Mouse (Mus musculus) stomach, embryonic 14.5 days (tissue): ENCODE measurements around the gene Hacd2. TPM values are rescaled to one million over a fixed set of nuclear protein-coding genes. Genes with fewer than 3 reads are reported as not detected.

ENCODE experiments used
- ATAC-seq: fragments of 200-750 bp; cut with Nextera tagmentation; 2 replicates; pipeline ENCODE4 v1.8.0; 2017; ENCODE audit warnings: low read depth, moderate TSS enrichment; ENCODE audit not compliant: insufficient number of reproducible peaks, insufficient read depth, low FRiP score
- H3K27ac ChIP-seq: fragments of 300-500 bp; sonication (generic); 2 replicates; pipeline ENCODE4 v1.5.1; 2014; ENCODE audit warnings: mild to moderate bottlenecking, low read length, moderate library complexity, mixed read lengths
- H3K27me3 ChIP-seq: fragments of 300-500 bp; sonication (generic); 2 replicates; pipeline ENCODE4 v1.6.1; 2014; ENCODE audit warnings: low read length, control low read depth, mixed read lengths; ENCODE audit not compliant: control insufficient read depth, insufficient read depth
- H3K36me3 ChIP-seq: fragments of 300-500 bp; sonication (generic); 2 replicates; pipeline ENCODE4 v1.6.1; 2014; ENCODE audit warnings: mild to moderate bottlenecking, control low read depth, low read length, moderate library complexity, mixed read lengths; ENCODE audit not compliant: control insufficient read depth, insufficient read depth
- H3K4me1 ChIP-seq: fragments of 300-500 bp; sonication (generic); 2 replicates; pipeline ENCODE4 v1.6.1; 2014; ENCODE audit warnings: low read length, control low read depth, mixed read lengths; ENCODE audit not compliant: control insufficient read depth, insufficient read depth
- H3K4me2 ChIP-seq: fragments of 300-500 bp; sonication (generic); replicated peaks from 2 replicates; pipeline ENCODE4 v1.6.1; 2014; ENCODE audit warnings: low read depth, low read length, control low read depth
- H3K4me3 ChIP-seq: fragments of 300-500 bp; sonication (generic); 2 replicates; pipeline ENCODE4 v1.5.1; 2014; ENCODE audit warnings: low read depth, low read length, control low read depth
- H3K9ac ChIP-seq: fragments of 300-500 bp; sonication (generic); replicated peaks from 2 replicates; pipeline ENCODE4 v1.6.1; 2014; ENCODE audit warnings: low read depth, mild to moderate bottlenecking, control low read depth, low read length, moderate library complexity, mixed read lengths
- H3K9me3 ChIP-seq: fragments of 300-500 bp; sonication (generic); 2 replicates; pipeline ENCODE4 v1.6.1; 2016; ENCODE audit warnings: low read depth, low read length, control low read depth; ENCODE audit not compliant: control insufficient read depth
- WGBS: fragments of 180-500 bp; shearing (Covaris S2); extraction: QIAGEN DNeasy Blood & Tissue Kit; methylation state at CpG from one replicate; pipeline ENCODE4 v1.1.7; 2014; 5-methylcytosine and 5-hydroxymethylcytosine counted together
- polyA plus RNA-seq: library from polyadenylated mRNA; unstranded; fragments of >200 nt; fragmentation: Nextera tagmentation; extraction: Ambion mirVana; gene quantifications from 2 replicates; pipeline ENCODE4 v1.2.1, GENCODE M21; 2014

The Hacd2 gene
- polyA plus RNA-seq, 1 experiment from 2014 or later, result 47.6 TPM

DNA sequence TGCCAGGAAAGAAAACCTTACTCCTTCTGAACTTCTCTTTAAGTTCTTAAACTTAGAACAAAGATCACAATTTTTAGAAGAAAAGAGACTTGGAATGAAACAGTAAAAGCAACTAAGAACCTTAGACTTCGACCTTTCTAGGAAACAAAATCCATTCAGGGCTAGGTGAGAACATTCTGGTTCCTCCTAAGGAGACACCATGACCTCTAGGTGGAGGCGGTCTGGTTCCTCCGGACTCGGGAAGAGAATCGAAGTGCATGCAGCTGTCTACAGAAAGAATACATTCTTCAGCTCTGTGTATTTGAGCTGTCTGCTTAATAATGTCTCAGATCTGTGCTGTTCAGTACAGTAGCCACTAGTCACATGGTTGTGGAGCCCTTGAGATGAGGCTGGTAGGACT, 12.7 kb downstream of the Hacd2 start:
- H3K4me1 ChIP-seq, result no peaks in the 10 kb centered on the region
- H3K36me3 ChIP-seq, result peaks cover 9% of the 10 kb centered on the region
- no peaks in the 10 kb centered on the region for H3K9me3 ChIP-seq
- H3K4me3 ChIP-seq, result no peak overlapping the region
- H3K27me3 ChIP-seq, result no peaks in the 10 kb centered on the region
- no peak for ATAC-seq
- H3K4me2 ChIP-seq, result no peak overlapping the region
- H3K27ac ChIP-seq, result no peak overlapping the region
- H3K9ac ChIP-seq, result no peak overlapping the region
- WGBS, result 75% methylated on average over 5 of the region's 5 CpGs

DNA sequence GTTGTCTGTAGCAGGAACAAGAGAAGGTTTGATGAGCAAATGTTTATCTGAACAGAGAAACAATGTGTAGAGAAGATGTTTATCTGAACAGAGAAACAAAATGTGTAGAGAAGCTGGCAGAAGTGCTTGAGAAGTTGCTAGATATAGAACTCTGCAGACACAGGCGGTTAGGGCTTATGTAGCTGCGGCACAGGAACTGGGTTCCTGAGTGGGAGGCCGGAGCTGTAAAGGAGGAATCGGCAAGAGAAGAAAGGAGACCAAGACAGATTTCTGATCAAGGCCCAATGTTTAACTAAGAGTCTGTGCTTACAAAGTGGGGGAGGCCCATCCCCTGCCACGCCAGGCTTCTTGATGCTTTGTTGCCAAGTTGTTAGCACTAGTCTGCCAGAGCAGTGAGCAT, 14.5 kb downstream of the Hacd2 start:
- Histone ChIP-seq H3K4me2 (no peak overlapping the region), H3K9me3 (no peaks in the 10 kb centered on the region), H3K27me3 (no peaks in the 10 kb centered on the region), H3K4me3 (no peak overlapping the region), H3K27ac (no peak overlapping the region), H3K36me3 (peaks cover 4% of the 10 kb centered on the region; the same call in 1 of the 2 replicates), H3K4me1 (no peaks in the 10 kb centered on the region), H3K9ac (no peak overlapping the region)
- ATAC-seq, result no peak
- 55% methylated on average over 5 of the region's 5 CpGs for WGBS

DNA sequence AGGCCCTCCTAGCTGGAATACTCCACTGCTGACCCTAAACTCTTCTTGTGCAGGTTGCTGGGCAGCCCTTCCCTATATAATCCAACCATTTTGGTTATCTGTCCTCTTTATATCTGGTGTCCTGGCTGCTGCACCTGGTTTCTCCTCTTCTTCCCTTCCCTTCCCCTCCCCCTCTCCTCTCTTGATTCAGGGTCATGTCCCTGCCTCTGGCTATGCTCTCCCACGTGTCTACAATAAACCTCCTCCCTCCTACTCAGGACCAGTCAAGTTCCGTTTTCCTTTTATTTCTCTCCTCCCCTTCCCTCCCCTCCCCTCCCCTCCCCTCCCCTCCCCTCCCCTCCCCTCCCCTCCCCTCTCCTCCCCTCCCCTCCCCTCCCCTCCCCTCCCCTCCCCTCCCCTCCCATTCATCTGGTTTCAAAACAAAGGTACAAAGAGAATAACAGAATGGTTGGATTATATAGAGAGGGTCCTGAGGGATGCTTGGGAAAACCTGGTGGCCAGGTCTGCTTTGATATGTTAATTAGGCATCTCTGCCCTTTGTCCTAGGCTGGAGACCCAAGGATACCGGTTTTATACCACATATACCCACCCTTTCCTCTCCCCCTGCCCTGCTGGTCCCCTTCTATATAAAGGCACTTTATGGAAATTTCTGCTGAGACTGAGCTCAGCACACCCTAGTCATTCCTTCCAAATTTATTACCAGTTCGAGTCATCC, 16.3 kb downstream of the Hacd2 start:
- no peak for ATAC-seq
- H3K27me3 ChIP-seq, result no peaks in the 10 kb centered on the region
- 24% methylated on average over 4 of the region's 4 CpGs for WGBS
- H3K27ac ChIP-seq, result no peak overlapping the region
- no peak overlapping the region for H3K9ac ChIP-seq
- H3K36me3 ChIP-seq, result no peaks in the 10 kb centered on the region; the same call in 1 of the 2 replicates
- no peak overlapping the region for H3K4me2 ChIP-seq
- no peaks in the 10 kb centered on the region for H3K4me1 ChIP-seq
- H3K4me3 ChIP-seq, result no peak overlapping the region
- H3K9me3 ChIP-seq, result no peaks in the 10 kb centered on the region

DNA sequence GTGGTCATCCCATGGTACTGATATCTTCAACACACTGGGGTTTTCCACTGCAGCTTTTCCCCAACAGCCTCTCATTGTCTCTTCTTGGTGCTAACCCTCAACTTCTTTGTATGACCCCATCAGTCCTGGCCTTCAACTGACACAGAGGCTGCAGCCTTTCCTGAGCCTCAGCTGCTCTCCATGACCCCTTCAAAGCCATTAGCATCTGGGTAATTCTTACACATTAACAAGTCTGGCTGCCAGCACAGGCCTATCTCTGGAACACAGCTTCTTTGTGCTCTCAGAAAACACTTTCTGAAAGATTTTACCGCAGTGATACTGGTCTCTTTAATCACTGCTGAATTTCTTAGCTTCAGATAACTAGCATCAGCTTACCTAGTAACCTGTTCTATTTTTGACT, 17.9 kb downstream of the Hacd2 start:
- Histone ChIP-seq H3K27me3 (no peaks in the 10 kb centered on the region), H3K4me1 (no peaks in the 10 kb centered on the region), H3K4me2 (no peak overlapping the region), H3K9ac (no peak overlapping the region), H3K36me3 (no peaks in the 10 kb centered on the region; the same call in 1 of the 2 replicates), H3K9me3 (no peaks in the 10 kb centered on the region), H3K27ac (no peak overlapping the region), H3K4me3 (no peak overlapping the region)
- 78% methylated on average over 1 of the region's 1 CpGs for WGBS
- ATAC-seq, result no peak

DNA sequence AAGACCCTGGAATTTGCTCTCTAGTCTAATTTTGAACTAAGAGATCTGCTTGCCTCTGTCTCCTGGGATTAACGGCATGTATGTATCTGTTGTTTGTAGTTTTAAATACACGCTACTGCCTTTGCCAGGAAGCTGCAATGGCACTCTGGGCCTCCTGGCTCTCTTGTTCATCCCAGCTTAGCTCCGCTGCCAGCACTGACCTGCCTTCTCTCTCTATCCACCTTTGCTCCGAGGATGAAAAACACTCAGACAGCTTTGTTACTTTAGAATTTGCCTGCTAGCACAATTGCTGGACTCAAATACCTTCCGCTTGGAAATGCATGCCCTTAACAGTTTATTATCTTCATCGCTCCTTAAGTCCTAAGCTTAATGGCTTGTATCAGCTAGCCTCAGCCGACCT, 18.8 kb downstream of the Hacd2 start:
- Histone ChIP-seq H3K27ac (no peak overlapping the region), H3K4me3 (no peak overlapping the region), H3K9ac (no peak overlapping the region), H3K4me1 (no peaks in the 10 kb centered on the region), H3K9me3 (no peaks in the 10 kb centered on the region), H3K4me2 (no peak overlapping the region), H3K27me3 (no peaks in the 10 kb centered on the region), H3K36me3 (no peaks in the 10 kb centered on the region; the same call in 1 of the 2 replicates)
- ATAC-seq, result no peak
- WGBS, result 94% methylated on average over 7 of the region's 7 CpGs

DNA sequence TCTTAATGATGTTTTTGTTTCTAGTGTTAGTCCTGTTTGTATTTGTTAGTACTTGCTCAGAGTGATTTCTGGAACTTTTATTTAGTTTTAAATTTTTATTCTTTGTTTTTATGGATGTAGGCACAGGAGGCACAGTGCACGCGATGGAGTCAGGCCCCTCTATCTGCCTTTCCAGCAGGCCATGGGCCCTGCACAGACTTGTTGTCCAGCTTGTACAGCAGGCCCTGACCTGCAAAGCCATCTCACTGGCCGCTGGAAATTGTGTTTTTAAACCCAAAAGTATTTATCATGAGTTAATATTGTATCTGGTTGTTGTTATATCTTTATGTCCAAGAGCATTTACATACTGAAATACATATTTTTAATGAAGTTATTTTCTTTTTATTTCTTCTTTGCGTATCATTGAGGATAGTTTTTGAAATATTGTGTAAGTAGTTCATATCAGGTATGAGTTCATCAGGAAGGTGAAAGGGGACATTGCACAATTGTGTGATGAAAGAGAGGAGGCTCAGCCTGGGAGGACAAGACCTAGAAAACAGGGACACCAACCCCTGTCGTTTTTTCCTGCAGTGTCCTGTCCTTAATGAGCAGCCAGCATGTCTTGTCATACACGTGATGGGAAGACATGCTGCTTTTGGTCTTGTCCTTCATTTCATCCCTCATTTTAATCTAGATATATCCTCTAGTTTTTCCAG, 24.0 kb downstream of the Hacd2 start:
- H3K4me2 ChIP-seq, result no peak overlapping the region
- H3K9me3 ChIP-seq, result no peaks in the 10 kb centered on the region
- no peaks in the 10 kb centered on the region for H3K27me3 ChIP-seq
- H3K27ac ChIP-seq, result no peak overlapping the region
- H3K4me3 ChIP-seq, result no peak overlapping the region
- H3K9ac ChIP-seq, result no peak overlapping the region
- 81% methylated on average over 6 of the region's 6 CpGs for WGBS
- H3K36me3 ChIP-seq, result no peaks in the 10 kb centered on the region
- no peak for ATAC-seq
- no peaks in the 10 kb centered on the region for H3K4me1 ChIP-seq

DNA sequence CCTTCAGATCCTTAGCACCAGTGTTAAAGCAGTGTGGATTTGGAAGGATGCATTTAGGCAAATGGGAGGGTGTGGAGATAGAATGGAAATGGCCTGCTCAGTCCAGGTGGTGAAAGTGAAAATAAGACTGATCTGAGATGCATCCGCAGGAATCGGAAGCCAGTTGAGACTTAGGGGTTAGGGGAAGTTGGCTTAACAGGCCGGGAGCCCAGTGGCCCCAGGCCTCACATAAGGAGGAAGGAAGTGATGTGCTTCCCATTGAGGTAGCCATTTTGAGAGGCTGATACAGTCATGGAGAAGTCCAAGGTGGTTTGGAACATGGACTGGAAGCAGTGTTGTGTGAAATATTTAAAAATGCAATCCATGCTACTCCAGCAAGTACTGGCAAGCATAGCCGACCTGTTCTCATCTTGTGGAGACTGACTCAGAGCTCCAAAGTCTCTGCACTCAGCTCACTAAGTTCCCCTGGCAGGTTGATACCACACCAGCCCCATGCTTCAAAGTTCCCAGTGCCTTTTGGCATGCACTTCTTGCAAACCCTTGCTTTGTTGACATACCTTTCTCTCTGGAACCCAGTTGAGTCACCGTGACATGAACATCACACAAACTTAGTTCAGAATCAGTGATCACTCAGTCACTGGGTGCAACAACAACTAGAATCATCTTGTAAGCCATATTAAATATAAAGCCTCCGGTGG, 25.2 kb downstream of the Hacd2 start:
- WGBS, result 78% methylated on average over 6 of the region's 6 CpGs
- Histone ChIP-seq H3K36me3 (no peaks in the 10 kb centered on the region; the same call in 1 of the 2 replicates), H3K4me2 (no peak overlapping the region), H3K27me3 (no peaks in the 10 kb centered on the region), H3K4me3 (no peak overlapping the region), H3K9ac (no peak overlapping the region), H3K9me3 (no peaks in the 10 kb centered on the region), H3K27ac (no peak overlapping the region), H3K4me1 (no peaks in the 10 kb centered on the region)
- no peak for ATAC-seq

DNA sequence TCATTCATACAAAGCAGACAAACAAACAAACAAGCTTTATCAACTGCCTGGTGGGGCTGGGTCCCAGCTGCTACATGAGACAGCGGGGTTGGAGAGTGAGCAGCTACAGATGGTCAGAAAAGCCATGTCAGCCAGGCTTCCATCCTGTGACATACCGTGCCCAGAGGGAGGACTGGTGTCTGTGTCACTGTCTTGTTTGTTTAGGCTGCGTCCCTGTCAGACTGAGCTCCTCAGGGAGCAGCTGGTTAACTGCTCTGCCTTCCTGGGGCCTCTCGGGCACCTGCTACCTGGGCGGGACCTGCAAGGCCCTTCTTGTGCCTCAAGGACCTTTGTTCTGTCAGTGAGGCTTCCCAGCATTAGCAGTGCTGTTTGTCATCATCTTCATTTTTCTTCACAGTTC, 28.8 kb downstream of the Hacd2 start:
- Histone ChIP-seq H3K27ac (no peak overlapping the region), H3K4me2 (no peak overlapping the region), H3K36me3 (no peaks in the 10 kb centered on the region; the same call in 1 of the 2 replicates), H3K27me3 (no peaks in the 10 kb centered on the region), H3K4me1 (no peaks in the 10 kb centered on the region), H3K9ac (no peak overlapping the region), H3K4me3 (no peak overlapping the region), H3K9me3 (no peaks in the 10 kb centered on the region)
- ATAC-seq, result no peak
- 48% methylated on average over 5 of the region's 5 CpGs for WGBS
